Mouse (Mus musculus): ENCODE measurements at regions not wholly inside any gene's neighbourhood (a gene's known extent, or its start where the extent isn't known, plus 50 kb on each side); places are given as distances from the start of the nearest gene placed in this dataset.

- ATAC-seq (ENCODE audit: low TSS enrichment) = peak; percentile 84
Observed at GRCm38 (mm10) chr1:127011901-127012300, 181.3 kb upstream of the Nckap5 start.

- no peak for ATAC-seq (ENCODE audit: low TSS enrichment)
Observed at GRCm38 (mm10) chr1:127009699-127010098, 179.1 kb upstream of the Nckap5 start.

- no peak for ATAC-seq (ENCODE audit: low TSS enrichment)
Observed at GRCm38 (mm10) chr1:127001700-127002099, 171.1 kb upstream of the Nckap5 start.

- ATAC-seq (ENCODE audit: low TSS enrichment) = peak; percentile 78
Observed at GRCm38 (mm10) chr1:126993061-126993640, 162.6 kb upstream of the Nckap5 start.

GRCm38 (mm10) chr1:126992441-126992840 lies 161.8 kb upstream of the Nckap5 start:
- ATAC-seq (ENCODE audit: low TSS enrichment) = no peak

- no peak for ATAC-seq (ENCODE audit: low TSS enrichment)
Observed at GRCm38 (mm10) chr1:126982805-126983204, 152.2 kb upstream of the Nckap5 start.

- ATAC-seq (ENCODE audit: low TSS enrichment) = no peak
Observed at GRCm38 (mm10) chr1:126980311-126980710, 149.7 kb upstream of the Nckap5 start.

GRCm38 (mm10) chr1:126973871-126974270 lies 143.3 kb upstream of the Nckap5 start:
- ATAC-seq (ENCODE audit: low TSS enrichment) = no peak

GRCm38 (mm10) chr1:126971777-126972421 lies 141.3 kb upstream of the Nckap5 start:
- ATAC-seq (ENCODE audit: low TSS enrichment) = no peak

GRCm38 (mm10) chr1:126971118-126971517 lies 140.5 kb upstream of the Nckap5 start:
- peak; percentile 95 for ATAC-seq (ENCODE audit: low TSS enrichment)

- no peak for ATAC-seq (ENCODE audit: low TSS enrichment)
Observed at GRCm38 (mm10) chr1:126966394-126966793, 135.8 kb upstream of the Nckap5 start.

GRCm38 (mm10) chr1:126955839-126956720 lies 125.5 kb upstream of the Nckap5 start:
- peak; percentile 31; the same call in 1 of the 2 replicates for ATAC-seq (ENCODE audit: low TSS enrichment)

GRCm38 (mm10) chr1:126947860-126948259 lies 117.3 kb upstream of the Nckap5 start:
- ATAC-seq (ENCODE audit: low TSS enrichment) = no peak

- no peak for ATAC-seq (ENCODE audit: low TSS enrichment)
Observed at GRCm38 (mm10) chr1:126932658-126933057, 102.1 kb upstream of the Nckap5 start.

- peak; percentile 88 for ATAC-seq (ENCODE audit: low TSS enrichment)
Observed at GRCm38 (mm10) chr1:126931754-126932153, 101.2 kb upstream of the Nckap5 start.

- no peak for ATAC-seq (ENCODE audit: low TSS enrichment)
Observed at GRCm38 (mm10) chr1:126931093-126931492, 100.5 kb upstream of the Nckap5 start.

- peak; percentile 68 for ATAC-seq (ENCODE audit: low TSS enrichment)
Observed at GRCm38 (mm10) chr1:126930611-126931010, 100.0 kb upstream of the Nckap5 start.

GRCm38 (mm10) chr1:126929666-126930065 lies 99.1 kb upstream of the Nckap5 start:
- no peak for ATAC-seq (ENCODE audit: low TSS enrichment)

- ATAC-seq (ENCODE audit: low TSS enrichment) = no peak
Observed at GRCm38 (mm10) chr1:126928186-126928585, 97.6 kb upstream of the Nckap5 start.

- peak; percentile 79 for ATAC-seq (ENCODE audit: low TSS enrichment)
Observed at GRCm38 (mm10) chr1:126925150-126926035, 94.8 kb upstream of the Nckap5 start.

GRCm38 (mm10) chr1:126923981-126924380 lies 93.4 kb upstream of the Nckap5 start:
- ATAC-seq (ENCODE audit: low TSS enrichment) = no peak

- no peak for ATAC-seq (ENCODE audit: low TSS enrichment)
Observed at GRCm38 (mm10) chr1:126922231-126922630, 91.6 kb upstream of the Nckap5 start.

All from frontal cortex, adult (tissue).